Mouse (Mus musculus): ENCODE data around the gene Mapk1ip1.

- TF ChIP-seq GATA1 (IDR thresholded peaks at IDR 0.05; ENCODE audit: borderline replicate concordance, low read length) (no peak), CTCF (IDR thresholded peaks at IDR 0.05; ENCODE audit: low read depth, low read length) (peak; percentile 89), TAL1 (conservative IDR thresholded peaks at IDR 0.05; ENCODE audit: low read depth, low read length) (no peak), POLR2AphosphoS5 (IDR thresholded peaks at IDR 0.05; ENCODE audit: insufficient replicate concordance, low read depth, low read length) (no peak), GATA2 (IDR thresholded peaks at IDR 0.05; ENCODE audit: borderline replicate concordance, low read depth, low read length) (no peak)
These were observed 18.3 kb downstream of the Mapk1ip1 start for GRCm38 (mm10) chr7:138827812-138828211.
